Mouse (Mus musculus) erythroblast, embryonic 14.5 days (primary cell): ENCODE measurements around the gene Atp6ap1l.

Source experiments
- GATA1 ChIP-seq: IDR thresholded peaks from 2 replicates; pipeline ENCODE4 v1.6.1; 2012; ENCODE audit warnings: low read length, inconsistent platforms, mixed read lengths
- TAL1 ChIP-seq: IDR thresholded peaks from 3 replicates; pipeline ENCODE4 v1.6.1; 2012; ENCODE audit warnings: low read length, inconsistent platforms, mixed read lengths

GRCm38 (mm10) chr13:90939600-90939999 lies 34.4 kb upstream of the Atp6ap1l start:
- TF ChIP-seq GATA1: no peak
- TF ChIP-seq TAL1: no peak
